Mouse (Mus musculus) G1E (cell line): ENCODE measurements around the gene Map7d1. TPM values are rescaled to one million over a fixed set of nuclear protein-coding genes. Genes with fewer than 3 reads are reported as not detected.

Experiments used
- ATAC-seq: 2 replicates; pipeline ENCODE4 v1.8.0; 2016; ENCODE audit warnings: mild to moderate bottlenecking; ENCODE audit not compliant: insufficient number of reproducible peaks, poor library complexity, low FRiP score, severe bottlenecking; ENCODE audit errors: extremely low read depth
- DNase-seq: peaks from one replicate; pipeline ENCODE4 v3.0.0; 2012; ENCODE audit warnings: low spot score
- H3K27me3 ChIP-seq: 2 replicates; pipeline ENCODE4 v1.6.1; 2012; ENCODE audit warnings: mild to moderate bottlenecking, low read length, inconsistent platforms; ENCODE audit not compliant: insufficient read depth
- H3K36me3 ChIP-seq: replicated peaks from 2 replicates; pipeline ENCODE3; 2012; ENCODE audit warnings: mild to moderate bottlenecking, inconsistent platforms
- H3K4me1 ChIP-seq: 2 replicates; pipeline ENCODE4 v1.6.1; 2012; ENCODE audit warnings: low read depth, low read length, inconsistent platforms, mixed read lengths; ENCODE audit not compliant: insufficient read depth
- H3K4me3 ChIP-seq: 2 replicates; pipeline ENCODE4 v1.5.1; 2012; ENCODE audit warnings: low read depth, mild to moderate bottlenecking, inconsistent platforms, low read length, moderate library complexity, mixed read lengths
- H3K9me3 ChIP-seq: replicated peaks from 2 replicates; pipeline ENCODE4 v1.6.1; 2012; ENCODE audit warnings: inconsistent platforms
- CTCF ChIP-seq: IDR thresholded peaks from 2 replicates; pipeline ENCODE4 v1.5.1; 2012; ENCODE audit warnings: low read depth, low read length, inconsistent platforms, mixed read lengths
- GATA1 ChIP-seq: IDR thresholded peaks from 2 replicates; pipeline ENCODE4 v1.6.1; 2012; ENCODE audit warnings: borderline replicate concordance, low read length, inconsistent platforms, mixed read lengths
- GATA2 ChIP-seq: IDR thresholded peaks from 2 replicates; pipeline ENCODE4 v1.6.1; 2012; ENCODE audit warnings: low read depth, low read length, inconsistent platforms, borderline replicate concordance
- POLR2AphosphoS5 ChIP-seq: IDR thresholded peaks from 2 replicates; pipeline ENCODE4 v1.6.1; 2012; ENCODE audit warnings: low read depth, low read length, inconsistent platforms; ENCODE audit not compliant: insufficient replicate concordance
- TAL1 ChIP-seq: conservative IDR thresholded peaks from 2 replicates; pipeline ENCODE4 v1.6.1; 2012; ENCODE audit warnings: low read depth, low read length, inconsistent platforms, mixed read lengths
- polyA plus RNA-seq: library from polyadenylated mRNA; stranded (reverse); fragments of >175 nt; gene quantifications from 2 replicates; pipeline ENCODE4 v1.2.3, GENCODE M21; 2012
- total RNA-seq, 2 experiments: library from RNA; stranded (forward) in 1 of 2; stranded (reverse) in 1 of 2; fragments of 200-1000 nt in 1 of 2; fragments of >200 nt in 1 of 2; fragmentation: Nextera tagmentation in 1 of 2; gene quantifications; 2 replicates each; pipeline ENCODE4 v1.2.3; 2014 to 2017

Gene Map7d1
- total and polyA plus RNA-seq, 3 experiments, result 8.0 to 73.8 (median 15.2) TPM

DNA sequence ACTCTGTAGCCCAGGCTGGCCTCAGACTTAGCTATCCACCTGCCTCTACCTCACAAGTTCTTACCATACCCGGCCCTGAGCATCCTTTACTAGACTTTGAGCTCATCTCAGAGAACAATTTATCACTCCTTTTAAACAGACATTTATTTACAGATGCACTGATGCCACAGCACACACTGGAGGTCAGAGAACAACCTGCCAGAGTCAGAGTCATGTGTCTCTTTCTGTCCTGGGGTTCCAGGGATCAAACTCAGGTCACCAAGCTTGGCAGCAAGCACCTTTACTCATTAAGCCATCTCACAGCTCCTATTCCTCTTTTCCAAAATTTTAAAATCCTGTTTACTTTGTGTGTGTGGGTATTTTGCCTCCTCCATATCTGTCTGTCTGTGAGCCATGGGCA, 50.8 kb downstream of the Map7d1 start:
- H3K4me3 ChIP-seq, result no peak overlapping the region
- peaks cover 24% of the 10 kb centered on the region for H3K4me1 ChIP-seq
- no peaks in the 10 kb centered on the region for H3K9me3 ChIP-seq
- TF ChIP-seq GATA2 (no peak), GATA1 (no peak), CTCF (no peak), TAL1 (no peak), POLR2AphosphoS5 (no peak)
- no peak for ATAC-seq
- peaks cover 5% of the 10 kb centered on the region for H3K36me3 ChIP-seq
- no peak for DNase-seq
- no peaks in the 10 kb centered on the region for H3K27me3 ChIP-seq

GRCm38 (mm10) chr4:126204661-126205230, 51.4 kb downstream of the Map7d1 start:
- peaks cover 31% of the 10 kb centered on the region for H3K4me1 ChIP-seq
- ATAC-seq (no peak), DNase-seq (no peak)

DNA sequence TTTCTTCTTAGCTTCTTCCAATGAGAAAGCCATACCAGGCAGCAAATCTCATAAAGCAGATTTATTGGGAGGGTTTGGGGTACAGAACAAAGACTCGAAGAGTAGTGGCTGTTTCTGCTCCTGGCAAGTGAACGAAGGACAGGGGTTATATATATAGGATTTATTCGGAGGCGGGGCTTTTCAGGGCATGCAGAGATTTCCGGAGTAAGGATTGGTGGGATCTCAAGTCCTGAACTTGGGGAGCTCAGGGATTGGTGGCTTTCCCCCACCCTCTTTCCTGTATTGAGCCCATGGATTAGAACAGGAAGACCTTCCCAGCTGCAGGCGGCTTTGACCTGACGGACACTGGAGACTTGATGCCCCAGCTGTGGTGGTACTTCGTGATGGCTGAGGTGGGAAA, 52.1 kb downstream of the Map7d1 start:
- no peak for DNase-seq
- no peak for TF ChIP-seq TAL1
- TF ChIP-seq CTCF, result no peak
- no peak for TF ChIP-seq POLR2AphosphoS5
- TF ChIP-seq GATA2, result no peak
- TF ChIP-seq GATA1, result no peak
- Histone ChIP-seq H3K27me3 (no peaks in the 10 kb centered on the region), H3K4me3 (no peak overlapping the region; the same call in 1 of the 2 replicates), H3K9me3 (no peaks in the 10 kb centered on the region), H3K36me3 (peaks cover 14% of the 10 kb centered on the region), H3K4me1 (peaks cover 35% of the 10 kb centered on the region)
- ATAC-seq, result no peak

More at GRCm38 (mm10) chr4:126204661-126205230, 51.4 kb downstream of the Map7d1 start:
- Histone ChIP-seq H3K36me3 (peaks cover 11% of the 10 kb centered on the region), H3K4me3 (no peak overlapping the region), H3K9me3 (no peaks in the 10 kb centered on the region), H3K27me3 (no peaks in the 10 kb centered on the region)
- TF ChIP-seq TAL1, result no peak
- no peak for TF ChIP-seq GATA1
- no peak for TF ChIP-seq GATA2
- TF ChIP-seq CTCF, result no peak
- TF ChIP-seq POLR2AphosphoS5, result no peak

DNA sequence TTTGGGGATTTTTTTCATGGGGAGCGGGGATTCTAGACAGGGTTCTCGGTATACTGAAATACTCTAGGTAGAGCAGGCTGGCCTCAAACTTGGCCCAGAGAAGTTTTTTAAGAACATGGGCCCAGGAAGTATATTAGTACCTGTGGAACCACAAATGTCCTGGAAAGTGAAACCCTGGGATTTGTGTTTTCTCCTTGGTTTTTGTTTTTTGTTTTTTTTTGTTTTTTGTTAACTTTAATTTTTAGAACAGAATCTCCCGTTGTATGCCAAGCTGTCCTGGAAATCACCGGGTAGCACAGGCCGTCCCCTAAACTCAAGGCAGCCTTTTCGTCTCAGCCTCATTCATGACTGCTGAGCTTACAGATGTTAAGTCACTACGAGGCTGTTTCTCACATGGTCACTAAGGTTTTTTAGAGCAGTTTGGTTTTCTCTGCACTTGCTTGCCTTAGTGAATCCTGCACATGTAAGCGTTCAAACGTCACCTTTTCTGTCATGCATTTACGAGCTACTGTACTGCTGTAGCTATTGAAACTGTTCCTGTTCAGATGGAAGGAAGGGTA, 52.7 kb downstream of the Map7d1 start:
- peaks cover 40% of the 10 kb centered on the region for H3K4me1 ChIP-seq
- peak overlapping the region; percentile 77 for H3K4me3 ChIP-seq

DNA sequence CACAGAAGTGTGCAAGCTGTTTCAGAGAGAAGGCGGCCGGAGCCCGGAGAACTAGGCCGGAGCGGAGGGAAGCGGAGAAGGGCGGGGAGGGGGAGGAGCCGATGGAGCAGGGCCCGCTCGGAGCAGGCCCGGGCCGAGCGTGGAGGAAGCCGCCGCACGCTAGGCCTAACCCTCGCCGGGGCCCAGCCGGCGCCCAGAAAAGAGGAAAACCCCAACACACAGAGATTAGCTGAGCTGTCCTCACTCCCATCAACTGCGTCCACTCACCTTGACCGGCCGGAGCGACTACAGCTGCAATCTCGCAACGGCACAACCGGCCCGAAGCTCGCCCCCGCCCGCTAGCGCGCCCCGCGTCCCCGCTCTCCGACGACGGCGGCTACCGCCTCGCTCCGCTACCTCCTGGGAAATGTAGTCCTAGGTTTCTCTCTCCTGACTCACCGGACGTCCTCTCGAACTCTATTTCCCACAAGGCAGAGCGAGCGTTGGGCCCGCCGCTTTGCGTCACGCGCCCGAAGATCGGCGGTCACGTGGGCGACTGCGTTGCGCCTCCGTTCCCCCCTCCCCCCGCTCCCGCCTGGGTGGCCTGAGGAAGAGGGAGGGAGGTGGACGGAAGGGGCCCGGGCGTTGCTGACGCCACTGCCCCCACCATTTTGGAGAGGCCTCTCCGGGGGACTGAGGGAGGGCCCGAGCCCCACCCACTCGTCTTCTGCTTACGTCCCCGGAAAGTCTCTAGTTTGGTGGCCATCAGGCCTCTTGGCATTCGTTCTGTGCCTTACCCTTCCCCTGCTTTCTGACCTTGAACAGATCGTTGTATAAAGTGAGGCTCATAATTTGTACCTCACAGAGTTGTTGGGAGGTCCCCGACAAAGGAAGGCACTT, 53.6 kb downstream of the Map7d1 start, which contains the start of gene Thrap3:
Thrap3 (minus strand) TSS at position 458 of the 879 bp plus-strand sequence.
- TF ChIP-seq TAL1 (no peak), POLR2AphosphoS5 (no peak), GATA1 (no peak), GATA2 (no peak), CTCF (no peak)
- Histone ChIP-seq H3K36me3 (peaks cover 26% of the 10 kb centered on the region), H3K4me1 (peaks cover 47% of the 10 kb centered on the region), H3K4me3 (peak within 1 kb of the TSS; percentile 77), H3K9me3 (no peaks in the 10 kb centered on the region), H3K27me3 (no peaks in the 10 kb centered on the region)
- DNase-seq (peak; percentile 90), ATAC-seq (peak; percentile 81)

More for the DNA sequence above, 52.7 kb downstream of the Map7d1 start:
- no peak for ATAC-seq
- peaks cover 18% of the 10 kb centered on the region for H3K36me3 ChIP-seq
- no peaks in the 10 kb centered on the region for H3K9me3 ChIP-seq
- no peak for DNase-seq
- no peaks in the 10 kb centered on the region for H3K27me3 ChIP-seq
- TF ChIP-seq GATA1 (no peak), GATA2 (no peak), TAL1 (no peak), CTCF (no peak), POLR2AphosphoS5 (no peak)
